Mouse (Mus musculus) heart, embryonic 14.5 days (tissue): Measurements from ENCODE around the gene Ndufaf5. TPM values are rescaled to one million over a fixed set of nuclear protein-coding genes. Genes with fewer than 3 reads are reported as not detected.
"Not testable (repeated sequence)": the region's sequence is repeated elsewhere in the genome, so short reads cannot be mapped to it uniquely, and the experiment has no call there.

ENCODE experiments used
- ATAC-seq: fragments of 200-750 bp; cut with Nextera tagmentation; 2 replicates; pipeline ENCODE4 v1.8.0; 2017; ENCODE audit warnings: low read depth, moderate TSS enrichment; ENCODE audit not compliant: insufficient number of reproducible peaks, insufficient read depth, low FRiP score
- H3K27ac ChIP-seq, 2 experiments: fragments of 200-500 bp in 1 of 2; fragments of 300-500 bp in 1 of 2; sonication (generic) in 1 of 2; replicated peaks in 1 of 2; 2 replicates each; pipeline ENCODE4 v1.5.1; 2012 to 2014; ENCODE audit warnings: low read depth in 2 of 2, low read length in 2 of 2, control low read depth in 1 of 2, mild to moderate bottlenecking in 1 of 2, mixed read lengths in 1 of 2; ENCODE audit not compliant: control insufficient read depth in 1 of 2, insufficient read depth in 1 of 2
- H3K27me3 ChIP-seq: fragments of 300-500 bp; sonication (generic); 2 replicates; pipeline ENCODE4 v1.6.1; 2014; ENCODE audit warnings: mild to moderate bottlenecking, low read length, control low read depth; ENCODE audit not compliant: control insufficient read depth, insufficient read depth
- H3K36me3 ChIP-seq: fragments of 300-500 bp; sonication (generic); 2 replicates; pipeline ENCODE4 v1.6.1; 2014; ENCODE audit warnings: mild to moderate bottlenecking, control low read depth, low read length, mixed read lengths; ENCODE audit not compliant: control insufficient read depth, insufficient read depth
- H3K4me1 ChIP-seq, 2 experiments: fragments of 200-500 bp in 1 of 2; fragments of 300-500 bp in 1 of 2; sonication (generic) in 1 of 2; 2 replicates each; pipeline ENCODE4 v1.6.1; 2012 to 2014; ENCODE audit warnings: low read length in 2 of 2, control low read depth in 1 of 2, mixed read lengths in 1 of 2; ENCODE audit not compliant: control insufficient read depth in 2 of 2, insufficient read depth in 2 of 2
- H3K4me2 ChIP-seq: fragments of 300-500 bp; sonication (generic); 2 replicates; pipeline ENCODE4 v1.6.1; 2014; ENCODE audit warnings: mild to moderate bottlenecking, low read length
- H3K4me3 ChIP-seq, 2 experiments: fragments of 200-500 bp in 1 of 2; fragments of 300-500 bp in 1 of 2; sonication (generic) in 1 of 2; 2 replicates each; pipeline ENCODE4 v1.5.1; 2012 to 2014; ENCODE audit warnings: low read length in 2 of 2, mild to moderate bottlenecking in 2 of 2, control low read depth in 1 of 2, low read depth in 1 of 2, moderate library complexity in 1 of 2; ENCODE audit not compliant: control insufficient read depth in 1 of 2, insufficient read depth in 1 of 2
- H3K9ac ChIP-seq: fragments of 300-500 bp; sonication (generic); 2 replicates; pipeline ENCODE4 v1.6.1; 2014; ENCODE audit warnings: mild to moderate bottlenecking, low read length
- H3K9me3 ChIP-seq: fragments of 300-500 bp; sonication (generic); 2 replicates; pipeline ENCODE4 v1.6.1; 2016; ENCODE audit warnings: low read length, control low read depth; ENCODE audit not compliant: control insufficient read depth
- WGBS: fragments of 180-500 bp; shearing (Covaris S2); extraction: QIAGEN DNeasy Blood & Tissue Kit; methylation state at CpG from one replicate; pipeline ENCODE4 v1.1.7; 2014; 5-methylcytosine and 5-hydroxymethylcytosine counted together
- polyA plus RNA-seq: library from polyadenylated mRNA; unstranded; fragments of >200 nt; fragmentation: Nextera tagmentation; extraction: Ambion mirVana; gene quantifications from 2 replicates; pipeline ENCODE4 v1.2.1, GENCODE M21; 2014

Gene Ndufaf5
- 36.1 and 39.0 TPM in 2 replicates for polyA plus RNA-seq

GRCm38 (mm10) chr2:140170127-140170802 is at the start of gene Ndufaf5, which contains the start of gene Esf1:
Gene Ndufaf5 (plus strand): TSS chr2:140170649.
Gene Esf1 (minus strand): TSS chr2:140170564.
- peak within 1 kb of the TSS; percentile 90 to 98 for H3K4me3 ChIP-seq
- ATAC-seq, result peak; percentile 97

GRCm38 (mm10) chr2:140125516-140125915 is 44.9 kb upstream of the Ndufaf5 start:
- Histone ChIP-seq H3K4me1 (no peaks in the 10 kb centered on the region), H3K4me2 (no peak overlapping the region), H3K9me3 (no peaks in the 10 kb centered on the region), H3K36me3 (peaks cover 80% of the 10 kb centered on the region), H3K27ac (no peak overlapping the region), H3K27me3 (no peaks in the 10 kb centered on the region), H3K4me3 (no peak overlapping the region), H3K9ac (no peak overlapping the region)
- 87% methylated on average over 2 of the region's 2 CpGs for WGBS
- no peak for ATAC-seq

More at GRCm38 (mm10) chr2:140170127-140170802, at the start of gene Ndufaf5, which contains the start of gene Esf1:
- Histone ChIP-seq H3K27ac (peak within 1 kb of the TSS; percentile 85 to 88), H3K4me1 (peaks cover 0 to 12% of the 10 kb centered on the region in 2 experiments; a peak in 3 of 4 replicates), H3K27me3 (no peaks in the 10 kb centered on the region), H3K36me3 (peaks cover 29% of the 10 kb centered on the region), H3K4me2 (peak within 1 kb of the TSS; percentile 79), H3K9ac (peak within 1 kb of the TSS; percentile 92), H3K9me3 (no peaks in the 10 kb centered on the region)
- WGBS, result under 1% methylated on average over 43 of the region's 43 CpGs

GRCm38 (mm10) chr2:140151743-140152142 is 18.7 kb upstream of the Ndufaf5 start, which contains the start of gene Gm17374:
Gene Gm17374 (plus strand): TSS chr2:140152043.
- H3K4me1 ChIP-seq, H3K4me2 ChIP-seq, H3K4me3 ChIP-seq, H3K27ac ChIP-seq, H3K27me3 ChIP-seq, ATAC-seq, H3K9ac ChIP-seq, H3K9me3 ChIP-seq: not testable (repeated sequence)
- WGBS, result 95% methylated on average over 4 of the region's 4 CpGs
- H3K36me3 ChIP-seq, result peaks cover 61% of the 10 kb centered on the region

GRCm38 (mm10) chr2:140159186-140159730 is 11.2 kb upstream of the Ndufaf5 start:
- peaks cover 85% of the 10 kb centered on the region for H3K36me3 ChIP-seq
- H3K27ac ChIP-seq, result no peak overlapping the region
- H3K9ac ChIP-seq, result no peak overlapping the region
- H3K27me3 ChIP-seq, result no peaks in the 10 kb centered on the region
- 68% methylated on average over 3 of the region's 3 CpGs for WGBS
- no peak for ATAC-seq
- no peaks in the 10 kb centered on the region for H3K4me1 ChIP-seq
- no peak overlapping the region for H3K4me3 ChIP-seq
- H3K9me3 ChIP-seq, result no peaks in the 10 kb centered on the region
- H3K4me2 ChIP-seq, result no peak overlapping the region

GRCm38 (mm10) chr2:140163351-140163854 is 7.0 kb upstream of the Ndufaf5 start:
- Histone ChIP-seq H3K4me2 (no peak overlapping the region), H3K4me1 (no peaks in the 10 kb centered on the region), H3K4me3 (no peak overlapping the region), H3K36me3 (peaks cover 75% of the 10 kb centered on the region), H3K9me3 (no peaks in the 10 kb centered on the region), H3K27me3 (no peaks in the 10 kb centered on the region), H3K27ac (no peak overlapping the region), H3K9ac (no peak overlapping the region)
- ATAC-seq, result no peak
- WGBS, result 94% methylated on average over 5 of the region's 5 CpGs

- H3K36me3 ChIP-seq, result peaks cover 38% of the 10 kb centered on the region
- 73% methylated on average over 1 of the region's 1 CpGs for WGBS
- H3K4me3 ChIP-seq, result no peak overlapping the region
- H3K9me3 ChIP-seq, result no peaks in the 10 kb centered on the region
- no peaks in the 10 kb centered on the region for H3K27me3 ChIP-seq
- H3K4me2 ChIP-seq, result 0 out of 2 replicates have a peak overlapping the region, but pooled peaks have one; percentile 79
- H3K4me1 ChIP-seq, result peaks cover 0 to 12% of the 10 kb centered on the region in 2 experiments; a peak in 3 of 4 replicates
- H3K9ac ChIP-seq, result no peak overlapping the region
- no peak for ATAC-seq
- no peak overlapping the region for H3K27ac ChIP-seq
Measured at GRCm38 (mm10) chr2:140169057-140169456, 1.4 kb upstream of the Ndufaf5 start.

GRCm38 (mm10) chr2:140170803-140171553 is 529 bp downstream of the Ndufaf5 start:
- Histone ChIP-seq H3K27ac (peak overlapping the region; percentile 85 to 88), H3K4me2 (peak overlapping the region; percentile 79), H3K9ac (peak overlapping the region; percentile 92), H3K4me3 (peak overlapping the region; percentile 90 to 98), H3K9me3 (no peaks in the 10 kb centered on the region), H3K36me3 (peaks cover 27% of the 10 kb centered on the region), H3K4me1 (peaks cover 0 to 12% of the 10 kb centered on the region in 2 experiments; a peak in 3 of 4 replicates), H3K27me3 (no peaks in the 10 kb centered on the region)
- ATAC-seq, result peak; percentile 82
- WGBS, result 4% methylated on average over 28 of the region's 28 CpGs
